Mouse (Mus musculus) stomach, embryonic 15.5 days (tissue): ENCODE results near the gene Gm20911. TPM values are rescaled to one million over a fixed set of nuclear protein-coding genes. Genes with fewer than 3 reads are reported as not detected.
"Not testable (repeated sequence)": the region's sequence is repeated elsewhere in the genome, so short reads cannot be mapped to it uniquely, and the experiment has no call there.

ENCODE experiments used
- ATAC-seq: fragments of 200-750 bp; cut with Nextera tagmentation; 2 replicates; pipeline ENCODE4 v1.8.0; 2017; ENCODE audit warnings: low read depth, moderate number of reproducible peaks, moderate TSS enrichment; ENCODE audit not compliant: insufficient read depth, low FRiP score
- H3K27ac ChIP-seq: fragments of 300-500 bp; sonication (generic); 2 replicates; pipeline ENCODE4 v1.5.1; 2015; ENCODE audit warnings: mild to moderate bottlenecking, inconsistent platforms
- H3K27me3 ChIP-seq: fragments of 300-500 bp; sonication (generic); replicated peaks from 2 replicates; pipeline ENCODE4 v1.6.1; 2015; ENCODE audit warnings: inconsistent platforms
- H3K36me3 ChIP-seq: fragments of 300-500 bp; sonication (generic); 2 replicates; pipeline ENCODE4 v1.6.1; 2015; ENCODE audit warnings: inconsistent platforms
- H3K4me1 ChIP-seq: fragments of 300-500 bp; sonication (generic); 2 replicates; pipeline ENCODE4 v1.6.1; 2015; ENCODE audit warnings: inconsistent platforms
- H3K4me2 ChIP-seq: fragments of 300-500 bp; sonication (generic); 2 replicates; pipeline ENCODE4 v1.6.1; 2015; ENCODE audit warnings: mild to moderate bottlenecking, inconsistent platforms
- H3K4me3 ChIP-seq: fragments of 300-500 bp; sonication (generic); replicated peaks from 2 replicates; pipeline ENCODE4 v1.5.1; 2015; ENCODE audit warnings: inconsistent platforms
- H3K9ac ChIP-seq: fragments of 300-500 bp; sonication (generic); 2 replicates; pipeline ENCODE4 v1.6.1; 2015; ENCODE audit warnings: inconsistent platforms
- H3K9me3 ChIP-seq: fragments of 300-500 bp; sonication (generic); 2 replicates; pipeline ENCODE4 v1.6.1; 2016; ENCODE audit warnings: inconsistent platforms
- WGBS: fragments of 180-500 bp; shearing (Covaris S2); methylation state at CpG from one replicate; pipeline ENCODE4 v1.1.7; 2015; 5-methylcytosine and 5-hydroxymethylcytosine counted together
- polyA plus RNA-seq: library from polyadenylated mRNA; unstranded; fragments of >200 nt; fragmentation: Nextera tagmentation; extraction: Ambion mirVana; gene quantifications from 2 replicates; pipeline ENCODE4 v1.2.1, GENCODE M21; 2015

The Gm20911 gene
- not detected in 2 replicates for polyA plus RNA-seq

- H3K4me2 ChIP-seq, H3K4me3 ChIP-seq, ATAC-seq, H3K9ac ChIP-seq, H3K27me3 ChIP-seq, H3K27ac ChIP-seq, H3K36me3 ChIP-seq, H3K4me1 ChIP-seq, H3K9me3 ChIP-seq: not testable (repeated sequence)
- no CpG with 5 or more reads among the region's 6 CpGs for WGBS
Measured at GRCm38 (mm10) chrY:81457707-81458106, at the start of gene Gm20911. Gm20911 (plus strand) TSS chrY:81458007.
